Mouse (Mus musculus): ENCODE results near the gene Tpst1. TPM values are rescaled to one million over a fixed set of nuclear protein-coding genes. Genes with fewer than 3 reads are reported as not detected.
A peak's percentile ranks its signal among the peaks of the same experiment; 100 is the strongest.

Gene Tpst1
- polyA plus RNA-seq, 1 experiment = 6.0 TPM

GRCm38 (mm10) chr5:130154286-130154685 lies 81.2 kb downstream of the Tpst1 start:
- Histone ChIP-seq H3K4me3 (replicated peaks) (no peak overlapping the region), H3K9me3 (no peaks in the 10 kb centered on the region), H3K27me3 (replicated peaks) (no peaks in the 10 kb centered on the region), H3K4me1 (peaks cover 53% of the 10 kb centered on the region), H3K36me3 (replicated peaks; ENCODE audit: low read length) (peaks cover 71% of the 10 kb centered on the region)
- TF ChIP-seq GATA1 (IDR thresholded peaks at IDR 0.05; ENCODE audit: borderline replicate concordance, low read length) = no peak
- TF ChIP-seq FLI1 (IDR thresholded peaks at IDR 0.05; ENCODE audit: low read length) = no peak

GRCm38 (mm10) chr5:130158545-130158944 lies 85.4 kb downstream of the Tpst1 start:
- Histone ChIP-seq H3K4me1 (peaks cover 46% of the 10 kb centered on the region), H3K9me3 (no peaks in the 10 kb centered on the region), H3K36me3 (replicated peaks; ENCODE audit: low read length) (peaks cover 30% of the 10 kb centered on the region), H3K4me3 (replicated peaks) (no peak overlapping the region), H3K27me3 (replicated peaks) (no peaks in the 10 kb centered on the region)
- TF ChIP-seq GATA1 (IDR thresholded peaks at IDR 0.05; ENCODE audit: borderline replicate concordance, low read length) (no peak), FLI1 (IDR thresholded peaks at IDR 0.05; ENCODE audit: low read length) (no peak)

GRCm38 (mm10) chr5:130159761-130160201 lies 86.7 kb downstream of the Tpst1 start:
- Histone ChIP-seq H3K4me1 (peaks cover 39% of the 10 kb centered on the region), H3K36me3 (replicated peaks; ENCODE audit: low read length) (peaks cover 20% of the 10 kb centered on the region), H3K27me3 (replicated peaks) (no peaks in the 10 kb centered on the region), H3K9me3 (no peaks in the 10 kb centered on the region), H3K4me3 (replicated peaks) (no peak overlapping the region)
- no peak for TF ChIP-seq FLI1 (IDR thresholded peaks at IDR 0.05; ENCODE audit: low read length)
- no peak for TF ChIP-seq GATA1 (IDR thresholded peaks at IDR 0.05; ENCODE audit: borderline replicate concordance, low read length)

- no peaks in the 10 kb centered on the region for H3K27me3 ChIP-seq (replicated peaks)
- TF ChIP-seq GATA1 (IDR thresholded peaks at IDR 0.05; ENCODE audit: borderline replicate concordance, low read length) = no peak
- no peak for TF ChIP-seq FLI1 (IDR thresholded peaks at IDR 0.05; ENCODE audit: low read length)
- H3K36me3 ChIP-seq (replicated peaks; ENCODE audit: low read length) = no peaks in the 10 kb centered on the region
- H3K4me1 ChIP-seq = peaks cover 28% of the 10 kb centered on the region
- no peaks in the 10 kb centered on the region for H3K9me3 ChIP-seq
- no peak overlapping the region for H3K4me3 ChIP-seq (replicated peaks)
Measured at GRCm38 (mm10) chr5:130163670-130164069, 90.5 kb downstream of the Tpst1 start.

GRCm38 (mm10) chr5:130165213-130165612 lies 92.1 kb downstream of the Tpst1 start:
- H3K4me1 ChIP-seq = peaks cover 29% of the 10 kb centered on the region

GRCm38 (mm10) chr5:130169109-130169508 lies 96.0 kb downstream of the Tpst1 start:
- TF ChIP-seq GATA1 (IDR thresholded peaks at IDR 0.05; ENCODE audit: borderline replicate concordance, low read length) (no peak), FLI1 (IDR thresholded peaks at IDR 0.05; ENCODE audit: low read length) (no peak)
- Histone ChIP-seq H3K36me3 (replicated peaks; ENCODE audit: low read length) (peaks cover 4% of the 10 kb centered on the region), H3K4me1 (peaks cover 41% of the 10 kb centered on the region), H3K4me3 (replicated peaks) (no peak overlapping the region), H3K9me3 (no peaks in the 10 kb centered on the region), H3K27me3 (replicated peaks) (no peaks in the 10 kb centered on the region)

More at GRCm38 (mm10) chr5:130165213-130165612, 92.1 kb downstream of the Tpst1 start:
- Histone ChIP-seq H3K4me3 (replicated peaks) (no peak overlapping the region), H3K36me3 (replicated peaks; ENCODE audit: low read length) (no peaks in the 10 kb centered on the region), H3K9me3 (no peaks in the 10 kb centered on the region), H3K27me3 (replicated peaks) (no peaks in the 10 kb centered on the region)
- TF ChIP-seq GATA1 (IDR thresholded peaks at IDR 0.05; ENCODE audit: borderline replicate concordance, low read length) (no peak), FLI1 (IDR thresholded peaks at IDR 0.05; ENCODE audit: low read length) (no peak)

GRCm38 (mm10) chr5:130170666-130171422 lies 97.7 kb downstream of the Tpst1 start:
- Histone ChIP-seq H3K36me3 (replicated peaks; ENCODE audit: low read length) (peaks cover 15% of the 10 kb centered on the region), H3K4me3 (replicated peaks) (peak overlapping the region; percentile 94), H3K9me3 (no peaks in the 10 kb centered on the region), H3K4me1 (peaks cover 58% of the 10 kb centered on the region), H3K27me3 (replicated peaks) (no peaks in the 10 kb centered on the region)
- TF ChIP-seq FLI1 (IDR thresholded peaks at IDR 0.05; ENCODE audit: low read length) (no peak), GATA1 (IDR thresholded peaks at IDR 0.05; ENCODE audit: borderline replicate concordance, low read length) (peak; percentile 52; the same call in 1 of the 3 replicates)

GRCm38 (mm10) chr5:130171423-130171954 lies 98.4 kb downstream of the Tpst1 start, which contains the start of gene Rabgef1:
Gene Rabgef1 (plus strand): TSS chr5:130171798.
- H3K36me3 ChIP-seq (replicated peaks; ENCODE audit: low read length) = peaks cover 21% of the 10 kb centered on the region
- peaks cover 65% of the 10 kb centered on the region for H3K4me1 ChIP-seq
- H3K4me3 ChIP-seq (replicated peaks) = peak within 1 kb of the TSS; percentile 94
- no peaks in the 10 kb centered on the region for H3K9me3 ChIP-seq
- H3K27me3 ChIP-seq (replicated peaks) = no peaks in the 10 kb centered on the region
- TF ChIP-seq GATA1 (IDR thresholded peaks at IDR 0.05; ENCODE audit: borderline replicate concordance, low read length) (no peak; the same call in 2 of the 3 replicates), FLI1 (IDR thresholded peaks at IDR 0.05; ENCODE audit: low read length) (peak; percentile 61; the same call in 1 of the 2 replicates)

GRCm38 (mm10) chr5:130171956-130172601 lies 99.0 kb downstream of the Tpst1 start:
- H3K36me3 ChIP-seq (replicated peaks; ENCODE audit: low read length) = peaks cover 22% of the 10 kb centered on the region
- H3K4me1 ChIP-seq = peaks cover 68% of the 10 kb centered on the region

More at GRCm38 (mm10) chr5:130171956-130172601, 99.0 kb downstream of the Tpst1 start:
- no peaks in the 10 kb centered on the region for H3K27me3 ChIP-seq (replicated peaks)
- H3K9me3 ChIP-seq = no peaks in the 10 kb centered on the region
- TF ChIP-seq GATA1 (IDR thresholded peaks at IDR 0.05; ENCODE audit: borderline replicate concordance, low read length) = no peak
- TF ChIP-seq FLI1 (IDR thresholded peaks at IDR 0.05; ENCODE audit: low read length) = no peak
- H3K4me3 ChIP-seq (replicated peaks) = peak overlapping the region; percentile 94
